Comparison of ENCODE assay signal across 13 mouse cellular contexts in the genomic region with DNA sequence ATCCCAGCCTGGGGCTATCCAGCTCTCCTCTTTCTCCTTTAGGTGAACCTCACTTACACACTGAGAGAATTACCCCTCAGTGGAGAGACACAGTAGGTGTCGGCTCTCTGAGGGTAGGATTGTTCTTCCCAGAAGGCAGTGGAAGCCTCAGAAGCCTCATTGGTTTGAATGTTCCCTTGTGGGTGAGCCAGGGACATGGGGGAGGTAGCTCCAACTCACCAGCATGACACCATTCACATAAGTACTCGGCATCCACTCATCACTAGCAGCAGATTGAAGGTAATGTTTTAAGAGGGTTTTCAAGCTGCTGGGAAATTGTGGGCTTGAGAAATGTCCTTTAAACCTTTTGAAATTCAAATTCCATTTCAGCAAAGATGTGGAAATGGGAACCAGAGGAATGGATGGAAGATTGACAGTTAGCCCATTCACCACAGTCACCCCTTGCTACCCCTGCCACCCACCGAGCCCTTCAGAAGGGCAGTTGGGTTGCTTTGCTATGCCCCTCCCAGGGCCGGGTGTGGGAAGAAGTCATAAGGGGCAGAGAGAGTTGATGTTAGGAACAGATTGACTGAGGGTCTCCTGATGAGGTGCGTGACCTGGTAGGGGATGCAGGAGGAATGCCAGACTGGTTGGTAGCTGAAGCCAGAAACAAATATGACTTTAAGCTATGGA.
DNase-seq lines count a peak whose midpoint lies in the region; ATAC-seq and TF ChIP-seq lines count a peak whose summit lies in the region.
"Had no signal": no experiment of that assay in that cellular context is flagged by ENCODE, and none has a peak within 500 bp of the region (broad histone marks: within the 10 kb centered on the region; RNA-seq: fewer than 3 reads in every experiment).

No protein-coding gene starts in this region.

- H3K27ac ChIP-seq in kidney, embryonic 16.5 days (ENCODE audit: low read length) = peak overlapping the region; percentile 77
- no peak overlapping the region for H3K27ac ChIP-seq in stomach, postnatal 0 days (replicated peaks)
- H3K27ac ChIP-seq: heart, adult 2 months had no signal

- no peaks in the 10 kb centered on the region for H3K27me3 ChIP-seq in kidney, embryonic 16.5 days (ENCODE audit: insufficient read depth, low read length)
- no peaks in the 10 kb centered on the region for H3K27me3 ChIP-seq in stomach, postnatal 0 days (ENCODE audit: control insufficient read depth, insufficient read depth, low read length)

- no peak overlapping the region for H3K4me2 ChIP-seq in kidney, embryonic 16.5 days (replicated peaks; ENCODE audit: low read depth, low read length)
- H3K4me2 ChIP-seq in stomach, postnatal 0 days (replicated peaks; ENCODE audit: low read depth) = no peak overlapping the region

- no peaks in the 10 kb centered on the region for H3K9me3 ChIP-seq in kidney, embryonic 16.5 days (ENCODE audit: low read length)
- H3K9me3 ChIP-seq in stomach, postnatal 0 days (ENCODE audit: control insufficient read depth, low read length) = no peaks in the 10 kb centered on the region

- no peak for TF ChIP-seq EP300 in stomach, postnatal 0 days (optimal IDR thresholded peaks at IDR 0.05)

- 0 out of 2 replicates have a peak, but pooled peaks cover 2% of the 10 kb centered on the region for H3K4me1 ChIP-seq in kidney, embryonic 16.5 days (ENCODE audit: insufficient read depth, low read length)
- H3K4me1 ChIP-seq in stomach, postnatal 0 days (replicated peaks; ENCODE audit: control insufficient read depth, insufficient read depth) = no peaks in the 10 kb centered on the region

- no peak overlapping the region for H3K4me3 ChIP-seq in kidney, embryonic 16.5 days (ENCODE audit: low read length)
- H3K4me3 ChIP-seq in stomach, postnatal 0 days (ENCODE audit: low read depth, low read length) = no peak overlapping the region
- H3K4me3 ChIP-seq: heart, adult 2 months; myocyte had no signal

- intact Hi-C loops in left cerebral cortex, postnatal 14 days (cut with DNase I) = no loop called here

- no peaks in the 10 kb centered on the region for H3K36me3 ChIP-seq in kidney, embryonic 16.5 days (ENCODE audit: insufficient read depth, low read length)
- H3K36me3 ChIP-seq in stomach, postnatal 0 days (ENCODE audit: control insufficient read depth, insufficient read depth, low read length) = no peaks in the 10 kb centered on the region

- 26% methylated on average over 5 of the region's 5 CpGs for WGBS in kidney, embryonic 16.5 days
- whole genome bisulfite sequencing in stomach, postnatal 0 days = 64% methylated on average over 5 of the region's 5 CpGs

- DNase-seq in kidney, adult 8-10 months = no peak
- DNase-seq in frontal cortex, adult 2 months (ENCODE audit: extremely low spot score in 1 of 2, low spot score in 1 of 2) = peak; percentile 26 to 45
- peak; percentile 13 to 64 for DNase-seq in left cerebral cortex, postnatal 14 days (ENCODE audit: low spot score in 2 of 2)
- peak; percentile 26 to 36 for DNase-seq in right cerebral cortex, adult 2 months (ENCODE audit: low spot score in 2 of 2)
- no peak for DNase-seq in stomach, postnatal 0 days (ENCODE audit: low spot score)
- DNase-seq in Muller cell, postnatal 12 days (ENCODE audit: inconsistent ontology term) = no peak
- DNase-seq: cerebellum, postnatal 36 days; heart, adult 2 months; lung, adult 2 months had no signal

- no peak; the same call in 1 of the 2 replicates for ATAC-seq in kidney, embryonic 16.5 days (ENCODE audit: low FRiP score, low TSS enrichment)
- no peak for ATAC-seq in stomach, postnatal 0 days (ENCODE audit: low FRiP score, low TSS enrichment)
- ATAC-seq in monocyte, adult 5-6 weeks (replicated peaks; ENCODE audit: insufficient number of reproducible peaks, low FRiP score, low TSS enrichment, poor library complexity, severe bottlenecking) = no peak
- ATAC-seq: inflammation-experienced regulatory T-cells, adult 6 months had no signal

- TF ChIP-seq CTCF in stomach, postnatal 0 days (IDR thresholded peaks at IDR 0.05; ENCODE audit: low read depth) = no peak

- H3K9ac ChIP-seq in kidney, embryonic 16.5 days (replicated peaks; ENCODE audit: low read length) = no peak overlapping the region
- H3K9ac ChIP-seq in stomach, postnatal 0 days (ENCODE audit: low read length) = no peak overlapping the region

Comparison
In these comparisons a context has a peak if more than half of its experiments do, and no peak if none do; other contexts are left out.
1. DNase-seq: peak in frontal cortex, adult 2 months (2 of 2), left cerebral cortex, postnatal 14 days (2 of 2) and right cerebral cortex, adult 2 months (2 of 2); none in kidney, adult 8-10 months (0 of 2), stomach, postnatal 0 days (single experiment) and Muller cell, postnatal 12 days (single experiment).